Mouse (Mus musculus) stomach, postnatal 0 days (tissue): ENCODE data around the gene Catip. TPM values are rescaled to one million over a fixed set of nuclear protein-coding genes. Genes with fewer than 3 reads are reported as not detected.

Experiments
- ATAC-seq: fragments of 200-750 bp; cut with Nextera tagmentation; 2 replicates; pipeline ENCODE4 v1.8.0; 2017; ENCODE audit not compliant: low FRiP score, low TSS enrichment
- DNase-seq: peaks from one replicate; pipeline ENCODE4 v3.0.0-alpha.2; 2016; ENCODE audit warnings: low spot score
- H3K27ac ChIP-seq: fragments of 300-500 bp; sonication (generic); replicated peaks from 2 replicates; pipeline ENCODE4 v1.5.1; 2014; ENCODE audit warnings: mild to moderate bottlenecking, control low read depth
- H3K27me3 ChIP-seq: fragments of 300-500 bp; sonication (generic); 2 replicates; pipeline ENCODE4 v1.6.1; 2014; ENCODE audit warnings: low read length; ENCODE audit not compliant: control insufficient read depth, insufficient read depth
- H3K36me3 ChIP-seq: fragments of 300-500 bp; sonication (generic); 2 replicates; pipeline ENCODE4 v1.6.1; 2014; ENCODE audit warnings: low read length, mixed read lengths; ENCODE audit not compliant: control insufficient read depth, insufficient read depth
- H3K4me1 ChIP-seq: fragments of 300-500 bp; sonication (generic); replicated peaks from 2 replicates; pipeline ENCODE4 v1.6.1; 2014; ENCODE audit warnings: antibody characterized with exemption; ENCODE audit not compliant: control insufficient read depth, insufficient read depth
- H3K4me2 ChIP-seq: fragments of 300-500 bp; sonication (generic); replicated peaks from 2 replicates; pipeline ENCODE4 v1.6.1; 2014; ENCODE audit warnings: low read depth, mild to moderate bottlenecking, control low read depth, moderate library complexity
- H3K4me3 ChIP-seq: fragments of 300-500 bp; sonication (generic); 2 replicates; pipeline ENCODE4 v1.5.1; 2014; ENCODE audit warnings: low read depth, low read length, control low read depth
- H3K9ac ChIP-seq: fragments of 300-500 bp; sonication (generic); 2 replicates; pipeline ENCODE4 v1.6.1; 2014; ENCODE audit warnings: mild to moderate bottlenecking, low read length, control low read depth, mixed read lengths
- H3K9me3 ChIP-seq: fragments of 300-500 bp; sonication (generic); 2 replicates; pipeline ENCODE4 v1.6.1; 2016; ENCODE audit warnings: low read length; ENCODE audit not compliant: control insufficient read depth
- CTCF ChIP-seq: IDR thresholded peaks from 2 replicates; pipeline ENCODE4 v1.5.1; 2016; ENCODE audit warnings: antibody characterized with exemption, low read depth, mild to moderate bottlenecking, moderate library complexity
- EP300 ChIP-seq: optimal IDR thresholded peaks from 2 replicates; pipeline ENCODE3; 2016; ENCODE audit warnings: antibody characterized with exemption
- WGBS: fragments of 180-500 bp; shearing (Covaris S2); extraction: QIAGEN DNeasy Blood & Tissue Kit; methylation state at CpG from one replicate; pipeline ENCODE4 v1.1.7; 2014; 5-methylcytosine and 5-hydroxymethylcytosine counted together
- polyA plus RNA-seq: library from polyadenylated mRNA; unstranded; fragments of >200 nt; fragmentation: Nextera tagmentation; extraction: Ambion mirVana; gene quantifications from 2 replicates; pipeline ENCODE4 v1.2.1, GENCODE M21; 2015

Catip gene
- polyA plus RNA-seq, 1 experiment from 2014 or later = 0.50 TPM

DNA sequence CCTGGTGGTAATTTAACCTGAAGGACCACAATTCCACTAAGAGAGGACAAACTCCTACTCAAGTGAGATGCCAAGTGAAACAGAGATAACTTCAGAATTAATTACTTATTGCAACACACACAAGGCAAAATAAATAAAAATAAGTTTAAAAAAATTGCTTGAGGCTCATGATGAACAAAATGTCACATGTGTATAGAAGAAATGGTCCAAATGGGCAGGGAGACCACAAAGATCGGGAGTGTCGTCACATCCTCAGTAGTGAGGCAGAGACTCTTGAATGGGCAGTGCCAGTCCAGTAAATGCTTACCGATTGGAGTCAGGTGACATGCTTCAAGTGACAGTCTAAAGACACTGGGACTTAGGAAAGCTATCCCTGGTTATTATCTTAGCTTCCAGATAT, 38.6 kb downstream of the Catip start:
- no peak for TF ChIP-seq EP300
- DNase-seq = no peak

GRCm38 (mm10) chr1:74401015-74401702, 39.3 kb downstream of the Catip start:
- H3K27me3 ChIP-seq = no peaks in the 10 kb centered on the region
- H3K9ac ChIP-seq = no peak overlapping the region
- no peaks in the 10 kb centered on the region for H3K9me3 ChIP-seq
- no peak for DNase-seq
- 0 out of 2 replicates have a peak overlapping the region, but pooled peaks have one; percentile 1 for H3K4me2 ChIP-seq
- no peak for TF ChIP-seq EP300
- no peak for TF ChIP-seq CTCF
- no peak overlapping the region for H3K4me3 ChIP-seq
- WGBS = 49% methylated on average over 16 of the region's 16 CpGs
- no peaks in the 10 kb centered on the region for H3K4me1 ChIP-seq
- no peaks in the 10 kb centered on the region for H3K36me3 ChIP-seq
- ATAC-seq = no peak
- H3K27ac ChIP-seq = no peak overlapping the region

More for the DNA sequence above, 38.6 kb downstream of the Catip start:
- Histone ChIP-seq H3K9ac (no peak overlapping the region), H3K27me3 (no peaks in the 10 kb centered on the region), H3K4me1 (no peaks in the 10 kb centered on the region), H3K36me3 (no peaks in the 10 kb centered on the region), H3K27ac (no peak overlapping the region), H3K9me3 (no peaks in the 10 kb centered on the region), H3K4me2 (no peak overlapping the region), H3K4me3 (no peak overlapping the region)
- ATAC-seq = no peak
- 72% methylated on average over 3 of the region's 3 CpGs for WGBS

- 76% methylated on average over 4 of the region's 4 CpGs for WGBS
- H3K27me3 ChIP-seq = no peaks in the 10 kb centered on the region
- no peak overlapping the region for H3K4me3 ChIP-seq
- no peak overlapping the region for H3K27ac ChIP-seq
- H3K4me1 ChIP-seq = no peaks in the 10 kb centered on the region
- DNase-seq = no peak
- H3K9ac ChIP-seq = no peak overlapping the region
- no peak overlapping the region for H3K4me2 ChIP-seq
- no peak for TF ChIP-seq EP300
- no peak for TF ChIP-seq CTCF
- H3K36me3 ChIP-seq = no peaks in the 10 kb centered on the region
- no peak for ATAC-seq
- H3K9me3 ChIP-seq = no peaks in the 10 kb centered on the region
These were observed 42.3 kb downstream of the Catip start for GRCm38 (mm10) chr1:74404206-74404605.

GRCm38 (mm10) chr1:74408589-74409504, 46.9 kb downstream of the Catip start, which contains the start of gene Vil1:
Gene Vil1 (plus strand): TSS chr1:74409376.
- H3K27ac ChIP-seq = peak within 1 kb of the TSS; percentile 49

DNA sequence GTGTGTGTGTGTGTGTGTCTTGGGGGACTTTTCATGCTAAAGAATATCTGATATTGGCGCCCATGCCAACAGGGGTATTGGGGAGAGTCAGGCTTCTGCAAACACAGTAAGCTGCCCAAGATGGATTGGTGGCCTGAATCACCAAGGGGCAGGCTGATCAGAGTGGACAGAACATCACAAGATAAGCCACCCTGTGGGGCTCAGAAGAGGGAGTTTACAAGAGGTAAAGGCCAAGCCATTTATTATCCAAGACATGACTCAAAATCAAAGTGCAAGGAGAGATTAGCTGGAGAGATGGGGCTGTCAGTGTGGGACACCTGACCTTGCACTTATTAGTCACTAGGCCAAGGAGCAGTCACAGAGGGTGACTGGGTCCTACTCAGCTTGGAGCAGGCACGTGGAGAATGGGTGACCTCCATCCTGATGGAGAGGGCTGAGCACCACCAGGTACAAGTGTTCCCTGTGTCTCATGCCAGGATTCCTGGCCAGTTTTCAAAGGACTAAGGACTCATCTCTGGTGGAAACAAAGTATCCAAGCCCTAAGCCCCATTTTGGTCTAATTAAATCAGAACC, 49.9 kb downstream of the Catip start:
- ATAC-seq (peak; percentile 47), DNase-seq (no peak)
- no peaks in the 10 kb centered on the region for H3K4me1 ChIP-seq
- TF ChIP-seq CTCF (no peak), EP300 (no peak)
- H3K27me3 ChIP-seq = no peaks in the 10 kb centered on the region
- H3K36me3 ChIP-seq = no peaks in the 10 kb centered on the region
- no peak overlapping the region for H3K27ac ChIP-seq
- no peak overlapping the region for H3K4me3 ChIP-seq
- H3K4me2 ChIP-seq = no peak overlapping the region
- no peak overlapping the region for H3K9ac ChIP-seq
- 26% methylated on average over 2 of the region's 2 CpGs for WGBS
- H3K9me3 ChIP-seq = no peaks in the 10 kb centered on the region

More at GRCm38 (mm10) chr1:74408589-74409504, 46.9 kb downstream of the Catip start, which contains the start of gene Vil1:
- WGBS = 40% methylated on average over 15 of the region's 15 CpGs
- no peaks in the 10 kb centered on the region for H3K27me3 ChIP-seq
- H3K4me3 ChIP-seq = no peak within 1 kb of the TSS
- no peaks in the 10 kb centered on the region for H3K9me3 ChIP-seq
- H3K4me2 ChIP-seq = peak within 1 kb of the TSS; percentile 14
- H3K36me3 ChIP-seq = no peaks in the 10 kb centered on the region
- DNase-seq (peak; percentile 59), ATAC-seq (peak; percentile 66)
- no peaks in the 10 kb centered on the region for H3K4me1 ChIP-seq
- peak within 1 kb of the TSS; percentile 18; the same call in 1 of the 2 replicates for H3K9ac ChIP-seq
- TF ChIP-seq CTCF = no peak
- no peak for TF ChIP-seq EP300
